Mouse (Mus musculus): Measurements from ENCODE around the gene Emid1. TPM values are rescaled to one million over a fixed set of nuclear protein-coding genes. Genes with fewer than 3 reads are reported as not detected.

Emid1 gene
- under 1 TPM in 1 of 2 experiments, not detected in 1; 0.22 TPM for polyA plus RNA-seq (2017; shearing (Covaris generic))

GRCm38 (mm10) chr11:5151680-5152337 is at the start of gene Emid1:
TSS of gene Emid1 (minus strand) at chr11:5152257.
- peak; percentile 58 for ATAC-seq

GRCm38 (mm10) chr11:5199879-5200278 is 47.8 kb upstream of the Emid1 start:
- ATAC-seq, result no peak

- ATAC-seq, result no peak
These were observed 45.0 kb upstream of the Emid1 start for GRCm38 (mm10) chr11:5197068-5197467.

GRCm38 (mm10) chr11:5196583-5196982 is 44.5 kb upstream of the Emid1 start:
- ATAC-seq, result no peak

GRCm38 (mm10) chr11:5193576-5193881 is 41.5 kb upstream of the Emid1 start:
- no peak for ATAC-seq

- no peak for ATAC-seq
These were observed 41.0 kb upstream of the Emid1 start for GRCm38 (mm10) chr11:5192840-5193575.

- no peak for ATAC-seq
These were observed 40.0 kb upstream of the Emid1 start for GRCm38 (mm10) chr11:5192084-5192516.

GRCm38 (mm10) chr11:5189239-5189933 is 37.3 kb upstream of the Emid1 start:
- ATAC-seq, result no peak

- ATAC-seq, result no peak
These were observed 36.1 kb upstream of the Emid1 start for GRCm38 (mm10) chr11:5188170-5188569.

GRCm38 (mm10) chr11:5184832-5185231 is 32.8 kb upstream of the Emid1 start:
- no peak for ATAC-seq

GRCm38 (mm10) chr11:5184250-5184649 is 32.2 kb upstream of the Emid1 start:
- ATAC-seq, result no peak

- ATAC-seq, result no peak
These were observed 30.8 kb upstream of the Emid1 start for GRCm38 (mm10) chr11:5182870-5183269.

- ATAC-seq, result peak; percentile 36
These were observed 29.9 kb upstream of the Emid1 start for GRCm38 (mm10) chr11:5181850-5182404.

- no peak for ATAC-seq
These were observed 27.3 kb upstream of the Emid1 start for GRCm38 (mm10) chr11:5179391-5179790.

GRCm38 (mm10) chr11:5177171-5177570 is 25.1 kb upstream of the Emid1 start:
- ATAC-seq, result peak; percentile 94

- peak; percentile 21 for ATAC-seq
These were observed 24.6 kb upstream of the Emid1 start for GRCm38 (mm10) chr11:5176685-5177084.

- no peak for ATAC-seq
These were observed 23.8 kb upstream of the Emid1 start for GRCm38 (mm10) chr11:5175866-5176265.

- ATAC-seq, result no peak
These were observed 23.1 kb upstream of the Emid1 start for GRCm38 (mm10) chr11:5175141-5175540.

- no peak for ATAC-seq
These were observed 20.8 kb upstream of the Emid1 start for GRCm38 (mm10) chr11:5172861-5173260.

GRCm38 (mm10) chr11:5167311-5167710 is 15.3 kb upstream of the Emid1 start:
- ATAC-seq, result no peak

GRCm38 (mm10) chr11:5165471-5165916 is 13.4 kb upstream of the Emid1 start:
- ATAC-seq, result no peak

- no peak for ATAC-seq
These were observed 12.3 kb upstream of the Emid1 start for GRCm38 (mm10) chr11:5164310-5164709.

- ATAC-seq, result no peak
These were observed 11.4 kb upstream of the Emid1 start for GRCm38 (mm10) chr11:5163421-5163820.
